Mouse (Mus musculus): ENCODE measurements at regions not wholly inside any gene's neighbourhood (a gene's known extent, or its start where the extent isn't known, plus 50 kb on each side); places are given as distances from the start of the nearest gene placed in this dataset.
"Not testable (repeated sequence)": the region's sequence is repeated elsewhere in the genome, so short reads cannot be mapped to it uniquely, and the experiment has no call there.

DNA sequence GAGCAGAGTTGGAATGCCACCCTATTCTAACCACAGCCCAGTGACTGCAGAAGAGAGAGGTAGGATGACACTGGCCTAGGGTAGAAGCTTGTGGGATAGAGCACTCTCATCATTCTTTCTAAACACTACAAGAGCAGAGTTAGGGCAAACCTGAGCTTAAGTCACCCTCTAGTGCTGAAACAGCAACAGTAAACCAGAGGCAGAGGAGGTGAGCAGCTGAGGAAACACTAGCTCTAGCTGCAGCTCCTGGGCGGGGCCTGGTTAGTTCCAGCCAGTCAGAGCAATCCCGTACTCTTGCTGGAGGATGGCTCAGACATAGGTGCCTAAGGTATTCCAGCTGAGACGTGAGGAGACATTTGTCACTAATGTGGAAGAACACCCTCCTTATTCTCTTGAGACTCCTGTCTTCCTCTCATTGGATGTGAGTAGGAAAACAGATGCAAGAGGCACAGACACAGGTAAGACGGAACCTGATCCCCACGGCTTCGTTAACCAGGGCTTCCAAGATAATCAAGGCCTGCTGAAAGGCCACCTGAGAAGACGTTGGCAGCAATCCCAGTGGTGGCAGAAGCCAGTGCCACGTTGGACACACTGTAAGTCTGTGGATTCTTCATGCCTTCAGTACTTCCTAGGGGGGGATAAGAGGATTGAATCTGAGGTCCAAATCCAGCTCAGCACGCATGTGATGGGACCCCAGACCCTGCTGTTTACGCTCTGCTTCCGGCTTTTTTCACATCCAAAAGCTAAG is 101.3 kb downstream of the Rchy1 start:
- no peak overlapping the region for H3K4me2 ChIP-seq
- no peaks in the 10 kb centered on the region for H3K9me3 ChIP-seq (replicated peaks)
- no peaks in the 10 kb centered on the region for H3K36me3 ChIP-seq
- no peak overlapping the region for H3K4me3 ChIP-seq (replicated peaks)
- H3K9ac ChIP-seq = no peak overlapping the region
- 76% methylated on average over 11 of the region's 11 CpGs for WGBS
- no peaks in the 10 kb centered on the region for H3K4me1 ChIP-seq
- H3K27me3 ChIP-seq = no peaks in the 10 kb centered on the region
- H3K27ac ChIP-seq = no peak overlapping the region
- peak; percentile 46; the same call in 1 of the 2 replicates for ATAC-seq (replicated peaks; ENCODE audit: low FRiP score)

DNA sequence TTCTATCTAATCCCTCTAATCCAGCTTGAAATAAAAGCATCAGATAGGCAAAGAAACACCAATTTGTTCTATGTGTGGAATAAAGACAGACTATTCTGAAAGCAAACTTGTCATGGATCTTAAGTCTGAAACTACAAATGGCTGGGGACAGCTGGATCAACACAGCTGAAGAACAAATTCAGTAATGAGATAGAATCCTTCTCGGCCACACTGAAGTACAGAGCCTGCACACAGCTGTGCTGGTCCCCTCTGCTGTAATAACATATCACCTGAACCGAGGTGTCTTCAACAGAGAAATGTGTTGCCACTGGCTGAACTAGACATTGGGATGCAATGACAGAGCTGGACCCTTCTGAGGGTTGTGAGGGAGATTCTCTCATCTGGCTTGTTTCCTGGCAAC is 102.4 kb downstream of the Rchy1 start:
- Histone ChIP-seq H3K27ac (no peak overlapping the region), H3K9me3 (replicated peaks) (no peaks in the 10 kb centered on the region), H3K9ac (no peak overlapping the region), H3K27me3 (no peaks in the 10 kb centered on the region), H3K4me3 (replicated peaks) (no peak overlapping the region), H3K4me2 (no peak overlapping the region), H3K4me1 (no peaks in the 10 kb centered on the region), H3K36me3 (no peaks in the 10 kb centered on the region)
- ATAC-seq (replicated peaks; ENCODE audit: low FRiP score) = no peak
- 72% methylated on average over 2 of the region's 2 CpGs for WGBS

- Histone ChIP-seq H3K9me3 (replicated peaks) (no peaks in the 10 kb centered on the region), H3K27me3 (no peaks in the 10 kb centered on the region), H3K9ac (no peak overlapping the region), H3K4me1 (no peaks in the 10 kb centered on the region), H3K4me2 (no peak overlapping the region), H3K36me3 (no peaks in the 10 kb centered on the region), H3K27ac (no peak overlapping the region), H3K4me3 (replicated peaks) (no peak overlapping the region)
- WGBS = 80% methylated on average over 4 of the region's 4 CpGs
- no peak for ATAC-seq (replicated peaks; ENCODE audit: low FRiP score)
Observed at GRCm38 (mm10) chr5:91852330-91852729, 110.5 kb downstream of the Rchy1 start.

- not testable (repeated sequence) for ATAC-seq (replicated peaks; ENCODE audit: low FRiP score)
Observed at GRCm38 (mm10) chr5:91850862-91851569, 111.9 kb downstream of the Rchy1 start.

DNA sequence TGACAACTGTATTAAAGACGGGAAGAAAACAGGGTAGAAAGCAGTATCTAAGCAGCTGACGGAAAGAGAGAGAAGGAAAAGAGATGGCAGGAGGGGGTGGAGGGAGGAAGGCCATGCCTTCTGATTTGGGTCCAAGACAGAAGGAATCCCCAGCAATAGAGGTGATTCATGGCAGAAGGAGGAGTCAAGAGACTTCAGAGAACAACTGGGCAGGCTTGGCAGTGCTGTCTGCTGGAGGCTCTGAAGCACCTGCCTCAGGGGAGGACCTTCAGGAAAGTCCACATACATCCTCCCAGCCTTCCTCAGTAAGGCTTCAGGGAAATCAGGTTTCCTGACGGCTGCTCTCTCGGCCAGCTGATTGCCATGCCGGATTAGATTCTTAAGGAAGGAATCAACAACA is 112.4 kb downstream of the Rchy1 start:
- no peak for ATAC-seq (replicated peaks; ENCODE audit: low FRiP score)

More at GRCm38 (mm10) chr5:91850862-91851569, 111.9 kb downstream of the Rchy1 start:
- H3K27ac ChIP-seq; H3K4me3 ChIP-seq (replicated peaks); H3K36me3 ChIP-seq; H3K9ac ChIP-seq; H3K4me2 ChIP-seq; H3K4me1 ChIP-seq; H3K27me3 ChIP-seq; H3K9me3 ChIP-seq (replicated peaks): not testable (repeated sequence)
- WGBS = 92% methylated on average over 4 of the region's 4 CpGs

GRCm38 (mm10) chr5:91849533-91849932 is 113.3 kb downstream of the Rchy1 start:
- Histone ChIP-seq H3K27me3 (no peaks in the 10 kb centered on the region), H3K36me3 (no peaks in the 10 kb centered on the region), H3K4me1 (no peaks in the 10 kb centered on the region), H3K9me3 (replicated peaks) (no peaks in the 10 kb centered on the region), H3K4me3 (replicated peaks) (no peak overlapping the region), H3K27ac (no peak overlapping the region), H3K4me2 (no peak overlapping the region), H3K9ac (no peak overlapping the region)
- 81% methylated on average over 2 of the region's 2 CpGs for WGBS
- no peak for ATAC-seq (replicated peaks; ENCODE audit: low FRiP score)

More for the DNA sequence above, 112.4 kb downstream of the Rchy1 start:
- H3K27ac ChIP-seq = no peak overlapping the region
- no peaks in the 10 kb centered on the region for H3K9me3 ChIP-seq (replicated peaks)
- WGBS = 90% methylated on average over 5 of the region's 5 CpGs
- no peaks in the 10 kb centered on the region for H3K4me1 ChIP-seq
- no peak overlapping the region for H3K4me3 ChIP-seq (replicated peaks)
- no peaks in the 10 kb centered on the region for H3K27me3 ChIP-seq
- no peak overlapping the region for H3K4me2 ChIP-seq
- no peaks in the 10 kb centered on the region for H3K36me3 ChIP-seq
- no peak overlapping the region for H3K9ac ChIP-seq

GRCm38 (mm10) chr5:91849114-91849513 is 113.8 kb downstream of the Rchy1 start:
- Histone ChIP-seq H3K36me3 (no peaks in the 10 kb centered on the region), H3K4me1 (no peaks in the 10 kb centered on the region), H3K27me3 (no peaks in the 10 kb centered on the region), H3K9ac (no peak overlapping the region), H3K27ac (no peak overlapping the region), H3K4me3 (replicated peaks) (no peak overlapping the region), H3K4me2 (no peak overlapping the region), H3K9me3 (replicated peaks) (no peaks in the 10 kb centered on the region)
- 41% methylated on average over 4 of the region's 4 CpGs for WGBS
- no peak for ATAC-seq (replicated peaks; ENCODE audit: low FRiP score)

GRCm38 (mm10) chr5:91848528-91848927 is 114.3 kb downstream of the Rchy1 start:
- H3K9ac ChIP-seq = no peak overlapping the region
- no peaks in the 10 kb centered on the region for H3K9me3 ChIP-seq (replicated peaks)
- WGBS = 96% methylated on average over 3 of the region's 3 CpGs
- no peaks in the 10 kb centered on the region for H3K4me1 ChIP-seq
- no peaks in the 10 kb centered on the region for H3K27me3 ChIP-seq
- no peaks in the 10 kb centered on the region for H3K36me3 ChIP-seq
- no peak for ATAC-seq (replicated peaks; ENCODE audit: low FRiP score)
- H3K27ac ChIP-seq = no peak overlapping the region
- H3K4me3 ChIP-seq (replicated peaks) = no peak overlapping the region
- H3K4me2 ChIP-seq = no peak overlapping the region

GRCm38 (mm10) chr5:91843044-91843443 is 119.8 kb downstream of the Rchy1 start:
- Histone ChIP-seq H3K4me2 (no peak overlapping the region), H3K27me3 (no peaks in the 10 kb centered on the region), H3K27ac (no peak overlapping the region), H3K9ac (no peak overlapping the region), H3K4me1 (no peaks in the 10 kb centered on the region), H3K9me3 (replicated peaks) (no peaks in the 10 kb centered on the region), H3K36me3 (no peaks in the 10 kb centered on the region), H3K4me3 (replicated peaks) (no peak overlapping the region)
- no peak for ATAC-seq (replicated peaks; ENCODE audit: low FRiP score)
- whole genome bisulfite sequencing = 90% methylated on average over 4 of the region's 4 CpGs

DNA sequence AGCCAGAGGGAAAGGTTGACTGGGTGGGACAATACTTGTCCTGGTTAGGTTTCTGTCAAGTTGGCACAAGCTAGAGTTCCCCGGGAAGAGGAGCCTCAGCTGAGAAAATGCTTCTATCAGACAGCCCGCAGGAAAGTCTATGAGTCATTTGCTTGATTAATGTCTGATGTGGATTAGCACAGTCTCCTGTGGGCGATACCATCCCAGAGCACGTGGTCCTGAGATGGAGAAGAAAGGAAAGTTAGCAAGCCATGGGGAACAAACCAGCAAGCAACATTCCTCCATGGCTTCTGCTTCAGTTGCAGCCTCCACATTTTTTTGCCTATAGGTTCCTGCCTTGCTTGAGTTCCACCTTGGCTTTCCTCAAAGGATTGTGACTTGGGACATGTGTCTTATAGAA is 121.8 kb downstream of the Rchy1 start:
- Histone ChIP-seq H3K27me3 (no peaks in the 10 kb centered on the region), H3K9ac (no peak overlapping the region), H3K4me3 (replicated peaks) (no peak overlapping the region), H3K36me3 (no peaks in the 10 kb centered on the region), H3K27ac (no peak overlapping the region), H3K4me2 (no peak overlapping the region), H3K9me3 (replicated peaks) (no peaks in the 10 kb centered on the region), H3K4me1 (no peaks in the 10 kb centered on the region)
- no peak for ATAC-seq (replicated peaks; ENCODE audit: low FRiP score)
- WGBS = 87% methylated on average over 4 of the region's 4 CpGs

- Histone ChIP-seq H3K4me3 (replicated peaks) (no peak overlapping the region), H3K9ac (no peak overlapping the region), H3K27ac (no peak overlapping the region), H3K36me3 (no peaks in the 10 kb centered on the region), H3K9me3 (replicated peaks) (0 out of 2 replicates have a peak, but pooled peaks cover 3% of the 10 kb centered on the region), H3K4me1 (no peaks in the 10 kb centered on the region), H3K27me3 (no peaks in the 10 kb centered on the region), H3K4me2 (no peak overlapping the region)
- 82% methylated on average over 6 of the region's 6 CpGs for WGBS
- ATAC-seq (replicated peaks; ENCODE audit: low FRiP score) = no peak
Observed at GRCm38 (mm10) chr5:91828481-91828880, 134.4 kb downstream of the Rchy1 start.

GRCm38 (mm10) chr5:91826636-91827035 is 136.2 kb downstream of the Rchy1 start:
- 0 out of 2 replicates have a peak, but pooled peaks cover 3% of the 10 kb centered on the region for H3K4me1 ChIP-seq
- H3K36me3 ChIP-seq = no peaks in the 10 kb centered on the region
- H3K27me3 ChIP-seq = no peaks in the 10 kb centered on the region
- H3K4me2 ChIP-seq = no peak overlapping the region
- no peak for ATAC-seq (replicated peaks; ENCODE audit: low FRiP score)
- H3K9ac ChIP-seq = no peak overlapping the region
- no peak overlapping the region for H3K4me3 ChIP-seq (replicated peaks)
- H3K27ac ChIP-seq = no peak overlapping the region
- H3K9me3 ChIP-seq (replicated peaks) = 0 out of 2 replicates have a peak, but pooled peaks cover 3% of the 10 kb centered on the region
- WGBS = 17% methylated on average over 1 of the region's 1 CpGs

Data from kidney, embryonic 15.5 days (tissue).